Mouse (Mus musculus) central nervous system, embryonic 11.5 days (tissue): ENCODE measurements around the gene Krtcap3. TPM values are rescaled to one million over a fixed set of nuclear protein-coding genes. Genes with fewer than 3 reads are reported as not detected.

Source experiments
- polyA plus RNA-seq: library from polyadenylated mRNA; depleted of rRNA; stranded (reverse); fragments of >200 nt; gene quantifications from 2 replicates; pipeline ENCODE4 v1.2.3, GENCODE M21; 2012; rRNA removed

Gene Krtcap3
- 9.1 and 12.3 TPM in 2 replicates for polyA plus RNA-seq

DNA sequence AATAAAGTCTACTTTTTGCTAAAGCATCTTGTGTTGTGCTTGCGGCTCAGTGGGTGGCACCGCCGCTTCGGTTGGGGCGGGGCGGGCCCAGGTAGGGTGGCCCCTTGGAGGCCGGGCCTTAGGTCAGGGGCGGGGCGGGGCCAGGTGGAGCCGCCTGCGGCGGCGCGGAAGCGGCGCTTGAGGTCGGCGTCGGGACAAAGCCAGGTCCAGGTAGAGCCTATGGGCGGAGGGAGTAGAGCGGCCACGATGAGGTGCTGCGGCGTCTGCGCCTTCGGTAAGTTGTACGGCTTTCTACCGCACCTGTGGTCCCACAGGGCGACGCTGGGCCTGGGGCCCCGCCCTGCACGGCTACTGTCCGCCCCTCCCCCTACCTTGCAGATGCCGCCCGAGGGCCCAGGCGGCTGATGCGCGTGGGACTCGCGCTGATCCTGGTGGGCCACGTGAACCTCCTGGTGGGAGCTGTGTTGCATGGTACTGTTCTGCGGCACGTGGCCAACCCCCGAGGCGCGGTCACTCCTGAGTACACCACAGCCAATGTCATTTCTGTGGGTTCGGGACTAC is at the start of gene Krtcap3:
Krtcap3 (plus strand) TSS at position 151 of the 561 bp plus-strand sequence.

GRCm38 (mm10) chr5:31201742-31202590 is 49.5 kb upstream of the Krtcap3 start, which contains the start of gene Zfp513:
Gene Zfp513 (minus strand): TSS chr5:31202303.

GRCm38 (mm10) chr5:31220448-31221303 is 30.8 kb upstream of the Krtcap3 start, which contains the start of gene Ppm1g:
Gene Ppm1g (minus strand): TSS chr5:31220687.

DNA sequence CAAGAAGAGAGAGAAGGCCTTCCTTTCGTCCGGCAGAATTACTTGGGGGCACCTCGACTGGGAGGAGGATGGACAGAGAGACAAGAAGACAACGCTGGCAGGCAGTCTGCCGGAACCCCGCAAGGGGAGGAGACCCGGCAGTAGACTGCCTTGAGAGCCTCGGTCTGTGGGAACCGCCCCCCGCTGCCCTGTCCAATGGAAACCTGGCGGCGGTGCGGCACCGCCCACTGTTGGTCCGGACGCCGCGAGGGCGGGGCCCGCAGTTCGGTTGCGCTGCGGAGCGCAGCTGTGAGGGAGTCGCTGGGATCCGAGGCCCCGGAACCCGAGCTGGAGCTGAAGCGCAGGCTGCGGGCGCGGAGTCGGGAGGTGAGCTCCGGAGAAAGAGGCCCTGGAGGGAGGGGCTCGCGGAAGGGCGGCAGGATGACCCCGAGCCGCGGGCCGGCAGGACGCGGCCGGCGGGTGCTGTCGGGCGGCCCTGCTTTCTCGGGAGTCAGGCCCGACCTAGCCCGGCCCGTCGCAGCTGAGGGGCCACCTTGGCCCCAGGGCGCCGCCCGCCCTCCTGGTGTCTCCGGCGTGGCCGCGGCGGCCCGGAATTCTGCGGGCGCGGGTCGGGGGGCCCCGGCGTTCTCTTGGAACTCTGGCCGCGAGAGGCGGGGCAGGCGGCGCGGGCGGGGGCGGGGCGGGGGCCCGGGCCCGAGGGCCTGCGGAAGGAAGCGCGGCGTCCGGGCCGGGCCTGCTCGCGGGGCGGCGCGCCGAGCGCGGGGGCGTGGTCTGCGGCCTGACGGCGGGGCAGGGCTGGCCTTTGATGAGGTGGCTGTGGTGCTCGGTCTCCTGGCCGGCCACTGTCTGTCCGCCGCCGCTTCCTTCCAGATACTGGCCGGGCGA is 10.6 kb upstream of the Krtcap3 start, which contains the start of the genes Nrbp1 and Gm9970:
Nrbp1 (plus strand) TSS at position 228 of the 885 bp plus-strand sequence.
Gm9970 (minus strand) TSS at position 596 of the 885 bp plus-strand sequence.

GRCm38 (mm10) chr5:31290521-31291360 is 39.2 kb downstream of the Krtcap3 start, which contains the start of gene Ift172:
Gene Ift172 (minus strand): TSS chr5:31291116.

DNA sequence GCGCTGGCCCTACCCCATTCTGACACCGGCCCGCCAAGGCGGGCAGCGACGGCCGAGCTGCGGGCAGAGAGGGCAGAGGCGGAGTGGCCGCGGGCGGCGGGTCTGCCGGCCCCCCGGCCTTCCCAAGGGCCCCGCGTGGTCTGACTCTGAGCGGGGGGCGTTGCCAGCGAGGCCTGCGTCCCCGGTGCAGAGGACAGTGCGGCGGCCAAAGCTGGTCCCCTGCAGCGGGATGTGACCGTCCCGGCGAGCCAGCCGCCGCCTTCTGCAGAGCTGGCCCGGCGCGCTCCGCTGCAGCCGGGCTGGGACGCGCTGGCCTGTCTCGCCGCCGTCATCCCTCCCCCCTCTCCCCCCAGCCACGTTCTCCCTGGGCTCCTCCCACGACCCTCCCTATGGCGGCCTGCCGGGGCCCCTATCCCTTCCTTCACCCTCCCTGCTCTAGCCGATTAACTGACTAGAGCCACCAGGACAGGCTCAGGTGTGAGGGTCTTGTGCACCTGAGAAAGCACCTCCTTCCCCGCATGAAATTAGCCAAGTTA is 44.2 kb downstream of the Krtcap3 start, which contains the start of gene Fndc4:
Fndc4 (minus strand) TSS at position 475 of the 536 bp plus-strand sequence.

DNA sequence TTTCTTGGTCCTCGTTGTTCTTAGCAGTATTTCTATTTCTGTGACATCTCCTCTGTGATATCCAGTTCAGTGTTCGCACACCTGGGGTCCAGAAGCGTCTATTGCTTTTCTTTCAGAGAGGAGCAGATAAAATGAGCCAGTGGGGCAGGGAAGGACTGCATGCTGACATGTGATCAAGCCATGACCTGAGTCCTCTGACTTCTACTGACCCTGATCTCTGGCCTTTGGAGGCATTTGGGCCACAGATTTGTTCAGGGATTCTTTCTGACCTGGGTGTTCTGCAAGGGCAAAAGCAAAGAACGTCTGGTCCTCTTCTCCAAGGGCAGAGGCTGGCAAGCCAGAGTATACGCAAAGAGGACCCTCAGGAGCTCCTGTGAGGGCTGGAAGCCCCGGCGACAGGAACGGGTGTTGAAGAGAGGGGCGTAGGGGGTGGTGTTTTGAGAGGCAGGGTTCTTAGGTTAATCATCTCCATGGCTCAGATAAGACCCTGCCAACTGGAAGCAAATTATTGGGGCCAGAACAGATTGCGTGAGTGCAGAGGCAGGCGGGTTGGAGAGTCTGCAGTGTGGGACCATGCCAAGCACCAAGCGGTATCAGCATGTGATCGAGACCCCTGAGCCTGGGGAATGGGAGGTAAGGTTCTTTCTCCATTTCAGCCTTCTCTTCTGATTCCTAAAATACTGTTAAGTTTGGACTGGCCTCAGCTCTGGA is 45.7 kb downstream of the Krtcap3 start, which contains the start of gene Gckr:
Gckr (plus strand) TSS at position 397 of the 711 bp plus-strand sequence.

Other genes with a start within 250 kb of the Krtcap3 start
- gene Atraid, start 203.4 kb upstream of the Krtcap3 start, polyA plus RNA-seq, result 88.7 and 89.8 TPM in 2 replicates
- gene Slc5a6, start 202.8 kb upstream of the Krtcap3 start, polyA plus RNA-seq, result 10.2 and 16.3 TPM in 2 replicates
- gene Cad, start 196.9 kb upstream of the Krtcap3 start, polyA plus RNA-seq, result 41.0 and 59.8 TPM in 2 replicates
- gene Dnajc5g, start 145.4 kb upstream of the Krtcap3 start, polyA plus RNA-seq, result not detected in 2 replicates
- gene Slc30a3, start 143.5 kb upstream of the Krtcap3 start, polyA plus RNA-seq, result 8.6 and 9.1 TPM in 2 replicates
- 0.29 and 1.1 TPM in 2 replicates for gene Trim54, start 135.0 kb upstream of the Krtcap3 start, polyA plus RNA-seq
- gene Ucn, start 112.9 kb upstream of the Krtcap3 start, polyA plus RNA-seq, result not detected in 2 replicates
- 43.5 and 63.4 TPM in 2 replicates for gene Mpv17, start 97.4 kb upstream of the Krtcap3 start, polyA plus RNA-seq
- gene Gm29609, start 71.8 kb upstream of the Krtcap3 start, polyA plus RNA-seq, result 4.0 and 4.7 TPM in 2 replicates
- 128 and 129 TPM in 2 replicates for gene Gtf3c2, start 71.5 kb upstream of the Krtcap3 start, polyA plus RNA-seq
- 94.2 and 95.9 TPM in 2 replicates for gene Snx17, start 58.5 kb upstream of the Krtcap3 start, polyA plus RNA-seq
- 54.2 and 97.9 TPM in 2 replicates for gene Eif2b4, start 58.3 kb upstream of the Krtcap3 start, polyA plus RNA-seq
- 51.5 and 95.5 TPM in 2 replicates for gene Zfp513, start 49.4 kb upstream of the Krtcap3 start, polyA plus RNA-seq
- 178 and 232 TPM in 2 replicates for gene Ppm1g, start 31.0 kb upstream of the Krtcap3 start, polyA plus RNA-seq
- 85.6 and 128 TPM in 2 replicates for gene Nrbp1, start 10.8 kb upstream of the Krtcap3 start, polyA plus RNA-seq
- gene Gm9970, start 10.5 kb upstream of the Krtcap3 start, polyA plus RNA-seq, result 0.18 TPM in 1 of 2 replicates, not detected in the other
- gene Ift172, start 39.4 kb downstream of the Krtcap3 start, polyA plus RNA-seq, result 44.3 and 45.6 TPM in 2 replicates
- 57.8 and 94.3 TPM in 2 replicates for gene Fndc4, start 44.4 kb downstream of the Krtcap3 start, polyA plus RNA-seq
- gene Gckr, start 45.8 kb downstream of the Krtcap3 start, polyA plus RNA-seq, result 0.63 and 1.5 TPM in 2 replicates
- 59.8 and 71.9 TPM in 2 replicates for gene Zfp512, start 200.7 kb downstream of the Krtcap3 start, polyA plus RNA-seq
- 0.24 and 0.31 TPM in 2 replicates for gene 4930548H24Rik, start 234.0 kb downstream of the Krtcap3 start, polyA plus RNA-seq
- gene Gpn1, start 243.1 kb downstream of the Krtcap3 start, polyA plus RNA-seq, result 37.8 and 40.9 TPM in 2 replicates